Mouse (Mus musculus): Measurements from ENCODE around the gene Tns1. TPM values are rescaled to one million over a fixed set of nuclear protein-coding genes. Genes with fewer than 3 reads are reported as not detected.
"Not testable (repeated sequence)": the region's sequence is repeated elsewhere in the genome, so short reads cannot be mapped to it uniquely, and the experiment has no call there.

The Tns1 gene
- polyA plus RNA-seq, 1 experiment = 117 TPM

DNA sequence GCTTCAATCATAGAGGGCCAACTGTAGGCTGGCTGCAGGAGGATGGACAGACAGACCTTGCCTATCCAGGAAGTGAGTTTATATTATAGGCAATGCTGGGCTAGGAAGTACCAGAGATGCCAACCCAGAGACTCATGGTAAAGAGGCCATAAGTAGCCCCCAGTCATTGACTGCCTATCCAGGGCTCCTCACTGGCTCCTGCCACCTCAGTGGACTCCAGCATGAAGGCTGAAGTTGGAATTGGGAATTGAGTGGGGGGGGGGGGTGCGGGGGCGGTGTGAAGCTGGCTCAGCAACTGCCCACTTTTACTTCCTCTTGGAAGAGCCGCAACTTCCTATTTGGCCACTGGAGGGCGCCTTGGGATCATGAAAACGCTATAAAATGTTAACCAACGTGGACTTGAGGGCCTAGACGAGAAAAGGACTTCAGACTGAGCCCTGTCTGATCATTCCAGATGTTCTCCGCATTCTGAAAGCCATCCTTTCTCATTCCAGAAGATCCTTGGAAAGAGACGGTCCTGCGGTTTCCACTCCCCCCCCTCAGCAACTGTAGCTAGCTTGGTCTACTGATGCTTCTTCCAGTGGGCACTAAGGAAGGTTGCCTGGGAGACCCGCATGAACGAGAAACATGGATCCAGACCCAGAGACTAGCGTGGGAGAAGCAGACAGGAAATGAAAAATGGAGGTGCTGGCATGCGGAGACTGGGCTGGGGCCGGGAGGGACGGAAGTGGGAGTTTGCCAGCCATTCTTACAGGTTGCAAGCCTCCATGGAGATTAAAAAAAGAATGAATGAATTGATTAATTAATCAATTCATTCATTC is 221.9 kb downstream of the Tns1 start:
- TF ChIP-seq POLR2A (IDR thresholded peaks at IDR 0.05; ENCODE audit: control insufficient read depth, extremely low read depth, insufficient read depth, low read length, poor library complexity) = no peak
- TF ChIP-seq CTCF (IDR thresholded peaks at IDR 0.05; ENCODE audit: borderline replicate concordance, control insufficient read depth, extremely low read depth, insufficient read depth, low read length, poor library complexity) = peak; percentile 50; the same call in 1 of the 2 replicates
- peak; percentile 65 for DNase-seq
- no peak overlapping the region for H3K4me3 ChIP-seq (ENCODE audit: control insufficient read depth, insufficient read depth, low read length)
- H3K27me3 ChIP-seq (ENCODE audit: control insufficient read depth, insufficient read depth, low read length) = no peaks in the 10 kb centered on the region
- H3K4me1 ChIP-seq (replicated peaks; ENCODE audit: control insufficient read depth, insufficient read depth, low read length) = 0 out of 2 replicates have a peak, but pooled peaks cover 3% of the 10 kb centered on the region
- no peak overlapping the region for H3K27ac ChIP-seq (ENCODE audit: control insufficient read depth, insufficient read depth, low read length)
- 33% methylated on average over 16 of the region's 16 CpGs for WGBS
- H3K36me3 ChIP-seq (ENCODE audit: control insufficient read depth, insufficient read depth, low read length) = no peaks in the 10 kb centered on the region

- no peaks in the 10 kb centered on the region for H3K36me3 ChIP-seq (ENCODE audit: control insufficient read depth, insufficient read depth, low read length)
- H3K27me3 ChIP-seq (ENCODE audit: control insufficient read depth, insufficient read depth, low read length) = no peaks in the 10 kb centered on the region
- 6% methylated on average over 3 of the region's 3 CpGs for WGBS
- DNase-seq = peak; percentile 76
- H3K4me1 ChIP-seq (replicated peaks; ENCODE audit: control insufficient read depth, insufficient read depth, low read length) = 0 out of 2 replicates have a peak, but pooled peaks cover 3% of the 10 kb centered on the region
- H3K27ac ChIP-seq (ENCODE audit: control insufficient read depth, insufficient read depth, low read length) = no peak overlapping the region
- TF ChIP-seq POLR2A (IDR thresholded peaks at IDR 0.05; ENCODE audit: control insufficient read depth, extremely low read depth, insufficient read depth, low read length, poor library complexity) = no peak
- TF ChIP-seq CTCF (IDR thresholded peaks at IDR 0.05; ENCODE audit: borderline replicate concordance, control insufficient read depth, extremely low read depth, insufficient read depth, low read length, poor library complexity) = no peak
- no peak overlapping the region for H3K4me3 ChIP-seq (ENCODE audit: control insufficient read depth, insufficient read depth, low read length)
These were observed 222.8 kb downstream of the Tns1 start for GRCm38 (mm10) chr1:73901496-73901899.

- not testable (repeated sequence) for H3K4me3 ChIP-seq (ENCODE audit: control insufficient read depth, insufficient read depth, low read length); H3K27me3 ChIP-seq (ENCODE audit: control insufficient read depth, insufficient read depth, low read length); H3K36me3 ChIP-seq (ENCODE audit: control insufficient read depth, insufficient read depth, low read length); H3K4me1 ChIP-seq (replicated peaks; ENCODE audit: control insufficient read depth, insufficient read depth, low read length); H3K27ac ChIP-seq (ENCODE audit: control insufficient read depth, insufficient read depth, low read length)
- 95% methylated on average over 6 of the region's 6 CpGs for WGBS
- DNase-seq = peak; percentile 0
These were observed 228.8 kb downstream of the Tns1 start for GRCm38 (mm10) chr1:73895451-73895850.

DNA sequence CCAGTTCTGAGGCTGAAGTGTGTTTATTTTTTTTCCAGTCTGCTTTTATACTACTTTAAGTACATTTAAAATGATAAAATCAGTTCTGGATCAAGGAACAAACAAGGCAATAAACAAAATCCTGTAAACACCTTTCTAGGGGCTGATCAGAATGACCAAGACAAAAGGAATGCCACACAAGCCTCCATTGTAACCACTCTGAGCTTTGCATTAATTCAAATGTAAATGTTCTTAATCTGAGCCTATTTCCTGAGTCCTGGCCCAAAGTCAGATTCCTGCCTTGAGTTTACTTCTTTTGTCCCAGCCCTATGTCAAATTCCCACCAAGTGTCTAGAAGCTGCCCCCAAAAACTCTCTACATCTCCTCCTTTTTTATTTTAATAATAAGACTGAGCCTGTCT is 243.5 kb downstream of the Tns1 start:
- H3K4me1 ChIP-seq (replicated peaks; ENCODE audit: control insufficient read depth, insufficient read depth, low read length) = no peaks in the 10 kb centered on the region; the same call in 1 of the 2 replicates
- no peak for DNase-seq
- no peaks in the 10 kb centered on the region for H3K36me3 ChIP-seq (ENCODE audit: control insufficient read depth, insufficient read depth, low read length)
- no peak overlapping the region for H3K27ac ChIP-seq (ENCODE audit: control insufficient read depth, insufficient read depth, low read length)
- H3K27me3 ChIP-seq (ENCODE audit: control insufficient read depth, insufficient read depth, low read length) = no peaks in the 10 kb centered on the region
- no peak for TF ChIP-seq CTCF (IDR thresholded peaks at IDR 0.05; ENCODE audit: borderline replicate concordance, control insufficient read depth, extremely low read depth, insufficient read depth, low read length, poor library complexity)
- TF ChIP-seq POLR2A (IDR thresholded peaks at IDR 0.05; ENCODE audit: control insufficient read depth, extremely low read depth, insufficient read depth, low read length, poor library complexity) = no peak
- no peak overlapping the region for H3K4me3 ChIP-seq (ENCODE audit: control insufficient read depth, insufficient read depth, low read length)

DNA sequence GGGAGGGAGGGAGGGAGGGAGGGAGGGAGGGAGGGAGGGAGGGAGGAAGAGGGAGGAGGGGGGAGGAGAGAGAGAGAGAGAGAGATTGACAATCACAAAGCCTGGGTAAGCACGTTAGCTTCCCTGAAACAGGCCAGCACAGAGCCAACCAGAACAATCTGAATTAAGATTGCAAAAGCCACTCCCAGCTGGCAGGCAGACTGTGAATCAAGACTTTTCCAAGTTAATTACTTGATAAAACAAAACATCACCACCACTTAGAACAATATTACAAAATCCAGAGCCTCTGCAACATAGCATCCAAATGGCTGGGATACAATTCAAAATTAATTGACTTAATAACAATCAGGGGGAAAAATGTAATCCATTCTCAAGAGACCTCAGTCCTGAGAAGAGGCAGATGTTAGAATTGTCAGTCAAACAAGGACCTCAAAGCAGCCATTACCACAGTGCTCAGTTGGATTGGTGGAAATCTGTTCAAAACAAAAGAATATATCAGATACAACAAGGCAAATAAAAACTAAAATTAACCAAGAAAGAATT is 248.5 kb downstream of the Tns1 start:
- TF ChIP-seq CTCF (IDR thresholded peaks at IDR 0.05; ENCODE audit: borderline replicate concordance, control insufficient read depth, extremely low read depth, insufficient read depth, low read length, poor library complexity) = no peak
- TF ChIP-seq POLR2A (IDR thresholded peaks at IDR 0.05; ENCODE audit: control insufficient read depth, extremely low read depth, insufficient read depth, low read length, poor library complexity) = no peak
- 50% methylated on average over 1 of the region's 1 CpGs for WGBS
- Histone ChIP-seq H3K4me3 (ENCODE audit: control insufficient read depth, insufficient read depth, low read length) (no peak overlapping the region), H3K36me3 (ENCODE audit: control insufficient read depth, insufficient read depth, low read length) (no peaks in the 10 kb centered on the region), H3K27me3 (ENCODE audit: control insufficient read depth, insufficient read depth, low read length) (no peaks in the 10 kb centered on the region), H3K27ac (ENCODE audit: control insufficient read depth, insufficient read depth, low read length) (no peak overlapping the region), H3K4me1 (replicated peaks; ENCODE audit: control insufficient read depth, insufficient read depth, low read length) (no peaks in the 10 kb centered on the region; the same call in 1 of the 2 replicates)
- DNase-seq = no peak

DNA sequence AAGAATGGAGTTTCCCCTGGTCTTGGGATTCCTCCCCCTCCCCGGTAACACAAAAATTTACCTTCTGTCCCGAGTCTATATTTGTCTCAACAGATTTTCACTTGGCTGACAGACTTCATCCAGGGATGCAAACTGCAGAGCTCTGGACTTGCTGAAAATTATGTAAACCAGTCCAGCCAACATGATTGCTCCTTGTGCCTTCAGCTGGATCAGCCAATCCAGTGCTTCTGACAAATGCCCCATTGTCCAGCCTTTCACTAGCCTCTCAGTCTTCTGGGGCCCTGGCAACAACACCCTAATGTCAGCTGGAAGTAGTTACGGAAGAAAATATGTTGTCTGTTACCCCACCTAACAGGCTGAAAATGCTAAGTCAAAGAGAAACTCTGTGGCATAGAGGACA is 259.9 kb downstream of the Tns1 start:
- Histone ChIP-seq H3K27me3 (ENCODE audit: control insufficient read depth, insufficient read depth, low read length) (no peaks in the 10 kb centered on the region), H3K36me3 (ENCODE audit: control insufficient read depth, insufficient read depth, low read length) (no peaks in the 10 kb centered on the region), H3K4me1 (replicated peaks; ENCODE audit: control insufficient read depth, insufficient read depth, low read length) (no peaks in the 10 kb centered on the region), H3K27ac (ENCODE audit: control insufficient read depth, insufficient read depth, low read length) (no peak overlapping the region), H3K4me3 (ENCODE audit: control insufficient read depth, insufficient read depth, low read length) (no peak overlapping the region)
- no peak for TF ChIP-seq CTCF (IDR thresholded peaks at IDR 0.05; ENCODE audit: borderline replicate concordance, control insufficient read depth, extremely low read depth, insufficient read depth, low read length, poor library complexity)
- no peak for TF ChIP-seq POLR2A (IDR thresholded peaks at IDR 0.05; ENCODE audit: control insufficient read depth, extremely low read depth, insufficient read depth, low read length, poor library complexity)
- DNase-seq = no peak
- 92% methylated on average over 3 of the region's 3 CpGs for WGBS
